Mouse (Mus musculus) thymus, adult 2 months (tissue): ENCODE results near the gene Ptgs2. TPM values are rescaled to one million over a fixed set of nuclear protein-coding genes. Genes with fewer than 3 reads are reported as not detected.

ENCODE experiments used
- DNase-seq: peaks from one replicate; pipeline ENCODE4 v3.0.0; 2021
- H3K27ac ChIP-seq: fragments of 200-500 bp; 2 replicates; pipeline ENCODE4 v1.5.1; 2012; ENCODE audit warnings: low read length, control low read depth; ENCODE audit not compliant: control insufficient read depth, insufficient read depth
- H3K27me3 ChIP-seq: fragments of 200-500 bp; 2 replicates; pipeline ENCODE4 v1.6.1; 2012; ENCODE audit warnings: mild to moderate bottlenecking, low read length, moderate library complexity, mixed read lengths; ENCODE audit not compliant: control insufficient read depth, insufficient read depth
- H3K36me3 ChIP-seq: fragments of 200-500 bp; 2 replicates; pipeline ENCODE4 v1.6.1; 2012; ENCODE audit warnings: mild to moderate bottlenecking, low read length, moderate library complexity; ENCODE audit not compliant: control insufficient read depth, insufficient read depth
- H3K4me1 ChIP-seq: fragments of 200-500 bp; replicated peaks from 2 replicates; pipeline ENCODE4 v1.6.1; 2012; ENCODE audit warnings: low read length; ENCODE audit not compliant: control insufficient read depth, insufficient read depth
- H3K4me3 ChIP-seq: fragments of 200-500 bp; 2 replicates; pipeline ENCODE4 v1.5.1; 2012; ENCODE audit warnings: mild to moderate bottlenecking, low read length, control low read depth, moderate library complexity; ENCODE audit not compliant: control insufficient read depth, insufficient read depth
- CTCF ChIP-seq: fragments of 200-500 bp; IDR thresholded peaks from 2 replicates; pipeline ENCODE4 v1.5.1; 2012; ENCODE audit warnings: mild to moderate bottlenecking, control low read depth, low read length, moderate library complexity, borderline replicate concordance; ENCODE audit not compliant: control insufficient read depth, poor library complexity, insufficient read depth; ENCODE audit errors: extremely low read depth
- POLR2A ChIP-seq: fragments of 200-500 bp; IDR thresholded peaks from 2 replicates; pipeline ENCODE4 v1.6.1; 2012; ENCODE audit warnings: mild to moderate bottlenecking, low read length, control low read depth, moderate library complexity; ENCODE audit not compliant: control insufficient read depth, poor library complexity, insufficient read depth; ENCODE audit errors: extremely low read depth
- WGBS: fragments of 180-500 bp; shearing (Covaris S2); methylation state at CpG from one replicate; pipeline ENCODE4 v1.1.7; 2018; 5-methylcytosine and 5-hydroxymethylcytosine counted together
- polyA plus RNA-seq: library from polyadenylated mRNA; depleted of rRNA; stranded (reverse); fragments of >200 nt; gene quantifications from 2 replicates; pipeline ENCODE4 v1.2.3, GENCODE M21; 2012; rRNA removed

Ptgs2 gene
- polyA plus RNA-seq, 1 experiment, result 3.1 TPM

GRCm38 (mm10) chr1:150141939-150142338, 42.1 kb downstream of the Ptgs2 start:
- WGBS, result 100% methylated on average over 1 of the region's 1 CpGs
- no peaks in the 10 kb centered on the region for H3K27me3 ChIP-seq
- no peak for DNase-seq
- no peaks in the 10 kb centered on the region for H3K4me1 ChIP-seq
- H3K4me3 ChIP-seq, result no peak overlapping the region
- H3K27ac ChIP-seq, result no peak overlapping the region
- H3K36me3 ChIP-seq, result no peaks in the 10 kb centered on the region
- no peak for TF ChIP-seq CTCF
- TF ChIP-seq POLR2A, result no peak

DNA sequence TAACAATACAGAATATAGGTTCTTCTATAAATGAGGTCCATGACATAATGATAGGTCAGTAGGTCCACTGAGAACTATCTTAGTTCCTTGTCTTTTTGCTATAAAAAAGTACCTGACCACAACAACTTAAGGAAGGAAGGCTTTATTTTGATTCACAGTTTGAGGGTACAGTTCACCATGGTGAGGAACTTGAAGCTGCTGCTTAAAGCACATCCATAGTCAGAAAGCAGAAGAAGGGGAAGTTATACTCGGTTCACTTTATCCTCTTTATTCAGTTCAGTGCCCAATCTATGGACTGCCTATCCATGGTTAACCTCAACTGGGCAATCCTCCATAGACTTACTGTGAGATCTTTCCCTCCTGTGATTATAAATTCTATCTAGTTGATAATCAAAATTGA, 43.7 kb downstream of the Ptgs2 start:
- TF ChIP-seq CTCF (no peak), POLR2A (no peak)
- no peak overlapping the region for H3K27ac ChIP-seq
- no peaks in the 10 kb centered on the region for H3K36me3 ChIP-seq
- no peak overlapping the region for H3K4me3 ChIP-seq
- 8% methylated on average over 1 of the region's 1 CpGs for WGBS
- no peaks in the 10 kb centered on the region for H3K4me1 ChIP-seq
- H3K27me3 ChIP-seq, result no peaks in the 10 kb centered on the region
- no peak for DNase-seq

- no peak overlapping the region for H3K4me3 ChIP-seq
- H3K36me3 ChIP-seq, result no peaks in the 10 kb centered on the region
- 89% methylated on average over 8 of the region's 8 CpGs for WGBS
- TF ChIP-seq CTCF (no peak), POLR2A (no peak)
- H3K27ac ChIP-seq, result no peak overlapping the region
- no peaks in the 10 kb centered on the region for H3K4me1 ChIP-seq
- no peaks in the 10 kb centered on the region for H3K27me3 ChIP-seq
- DNase-seq, result no peak
Observed at GRCm38 (mm10) chr1:150145049-150145448, 45.2 kb downstream of the Ptgs2 start.

DNA sequence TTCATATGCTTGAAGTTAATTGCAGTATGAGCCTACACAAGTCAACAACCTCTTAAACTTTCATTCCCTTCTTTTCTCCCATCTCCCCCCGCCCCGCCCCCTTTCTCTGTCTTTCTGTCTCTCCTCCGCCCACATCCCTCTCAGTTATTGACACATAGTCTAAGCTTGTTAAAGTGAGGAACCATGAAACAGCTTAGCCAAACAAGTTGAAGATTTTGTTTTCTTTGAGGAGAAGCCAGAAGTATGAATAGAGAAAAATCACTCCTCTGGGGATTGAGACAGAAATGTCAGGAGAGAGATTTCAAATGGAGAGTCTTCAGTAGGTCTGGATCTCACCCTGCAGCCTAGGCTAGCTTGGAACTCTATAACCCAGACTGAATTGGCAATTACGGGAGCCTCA, 47.4 kb downstream of the Ptgs2 start:
- no peaks in the 10 kb centered on the region for H3K36me3 ChIP-seq
- H3K27me3 ChIP-seq, result no peaks in the 10 kb centered on the region
- H3K4me1 ChIP-seq, result no peaks in the 10 kb centered on the region
- no peak for DNase-seq
- H3K4me3 ChIP-seq, result no peak overlapping the region
- 91% methylated on average over 4 of the region's 4 CpGs for WGBS
- TF ChIP-seq POLR2A (no peak), CTCF (no peak)
- H3K27ac ChIP-seq, result no peak overlapping the region

- TF ChIP-seq CTCF (no peak), POLR2A (no peak)
- no peak for DNase-seq
- H3K27me3 ChIP-seq, result no peaks in the 10 kb centered on the region
- no peaks in the 10 kb centered on the region for H3K4me1 ChIP-seq
- WGBS, result 83% methylated on average over 3 of the region's 3 CpGs
- no peak overlapping the region for H3K4me3 ChIP-seq
- no peak overlapping the region for H3K27ac ChIP-seq
- H3K36me3 ChIP-seq, result no peaks in the 10 kb centered on the region
Observed at GRCm38 (mm10) chr1:150151411-150151810, 51.6 kb downstream of the Ptgs2 start.

Other genes with a start within 250 kb of the Ptgs2 start
- gene Pla2g4a, start 138.7 kb upstream of the Ptgs2 start, polyA plus RNA-seq, result 1.3 and 1.7 TPM in 2 replicates
- gene Pdc, start 219.4 kb downstream of the Ptgs2 start, polyA plus RNA-seq, result not detected in 2 replicates